Mouse (Mus musculus) MEL (cell line): ENCODE measurements at regions not wholly inside any gene's neighbourhood (a gene's known extent, or its start where the extent isn't known, plus 50 kb on each side); places are given as distances from the start of the nearest gene placed in this dataset.

ENCODE experiments used
- DNase-seq: peaks from one replicate; pipeline ENCODE4 v3.0.0; 2011; ENCODE audit warnings: low read depth, low spot score
- H3K27ac ChIP-seq: 2 replicates; pipeline ENCODE4 v1.5.1; 2012; ENCODE audit warnings: low read depth, mild to moderate bottlenecking, control low read depth, low read length, moderate library complexity; ENCODE audit not compliant: control insufficient read depth
- H3K27me3 ChIP-seq, 2 experiments: fragments of 150-350 bp in 1 of 2; sonication (generic) in 1 of 2; 2 replicates each; pipeline ENCODE4 v1.6.1; 2012; ENCODE audit warnings: low read length in 2 of 2, mild to moderate bottlenecking in 2 of 2, improper control_type of control experiment in 1 of 2, moderate library complexity in 1 of 2; ENCODE audit not compliant: insufficient read depth in 2 of 2, control insufficient read depth in 1 of 2
- H3K36me3 ChIP-seq, 2 experiments: 2 replicates each; pipeline ENCODE4 v1.6.1; 2012 to 2014; ENCODE audit warnings: low read length in 2 of 2, improper control_type of control experiment in 1 of 2, inconsistent platforms in 1 of 2, mild to moderate bottlenecking in 1 of 2; ENCODE audit not compliant: insufficient read depth in 2 of 2, control insufficient read depth in 1 of 2
- H3K4me1 ChIP-seq, 2 experiments: fragments of 150-350 bp in 1 of 2; sonication (generic) in 1 of 2; 2 replicates each; pipeline ENCODE4 v1.6.1; 2012; ENCODE audit warnings: low read length in 2 of 2, improper control_type of control experiment in 1 of 2, mild to moderate bottlenecking in 1 of 2; ENCODE audit not compliant: insufficient read depth in 2 of 2, control insufficient read depth in 1 of 2
- H3K4me3 ChIP-seq, 2 experiments: fragments of 150-350 bp in 1 of 2; sonication (generic) in 1 of 2; 2 replicates each; pipeline ENCODE4 v1.5.1; 2012; ENCODE audit warnings: low read depth in 2 of 2, low read length in 2 of 2, mild to moderate bottlenecking in 2 of 2, moderate library complexity in 2 of 2, control low read depth in 1 of 2, improper control_type of control experiment in 1 of 2; ENCODE audit not compliant: control insufficient read depth in 1 of 2, insufficient read depth in 1 of 2
- H3K79me2 ChIP-seq: 2 replicates; pipeline ENCODE4 v1.6.1; 2012; ENCODE audit warnings: mild to moderate bottlenecking, low read length, moderate library complexity; ENCODE audit not compliant: control insufficient read depth, poor library complexity, insufficient read depth
- H3K9ac ChIP-seq: 2 replicates; pipeline ENCODE4 v1.6.1; 2012; ENCODE audit warnings: low read depth, mild to moderate bottlenecking, control low read depth, low read length, moderate library complexity; ENCODE audit not compliant: control insufficient read depth, poor library complexity, severe bottlenecking
- H3K9me3 ChIP-seq: fragments of 150-350 bp; sonication (generic); replicated peaks from 2 replicates; pipeline ENCODE4 v1.6.1; 2012; ENCODE audit warnings: mild to moderate bottlenecking, low read length, improper control_type of control experiment, moderate library complexity; ENCODE audit not compliant: insufficient read depth
- BHLHE40 ChIP-seq: IDR thresholded peaks from 2 replicates; pipeline ENCODE4 v1.6.1; 2012; ENCODE audit warnings: low read depth, mild to moderate bottlenecking, inconsistent platforms, low read length, improper control_type of control experiment, borderline replicate concordance
- CTCF ChIP-seq, 3 experiments: IDR thresholded peaks in 2 of 3; conservative IDR thresholded peaks in 1 of 3; 2 replicates each; pipeline ENCODE4 v1.5.1; 2011 to 2012; ENCODE audit warnings: low read length in 3 of 3, low read depth in 2 of 3, mild to moderate bottlenecking in 2 of 3, improper control_type of control experiment in 1 of 3, inconsistent platforms in 1 of 3, mixed read lengths in 1 of 3, moderate library complexity in 1 of 3; ENCODE audit not compliant: control insufficient read depth in 1 of 3, insufficient read depth in 1 of 3, poor library complexity in 1 of 3, severe bottlenecking in 1 of 3
- E2F4 ChIP-seq: IDR thresholded peaks from 2 replicates; pipeline ENCODE4 v1.6.1; 2011; ENCODE audit warnings: low read depth, low read length, improper control_type of control experiment, borderline replicate concordance
- ELF1 ChIP-seq: IDR thresholded peaks from 2 replicates; pipeline ENCODE4 v1.6.1; 2014; ENCODE audit warnings: low read depth, mild to moderate bottlenecking, inconsistent platforms, low read length, improper control_type of control experiment, moderate library complexity
- ETS1 ChIP-seq: IDR thresholded peaks from 2 replicates; pipeline ENCODE4 v1.6.1; 2012; ENCODE audit warnings: low read depth, mild to moderate bottlenecking, inconsistent platforms, low read length, improper control_type of control experiment, moderate library complexity
- GABPA ChIP-seq: IDR thresholded peaks from 2 replicates; pipeline ENCODE4 v1.6.1; 2012; ENCODE audit warnings: low read depth, mild to moderate bottlenecking, inconsistent platforms, low read length, improper control_type of control experiment, moderate library complexity
- GATA1 ChIP-seq: IDR thresholded peaks from 2 replicates; pipeline ENCODE4 v1.6.1; 2011; ENCODE audit warnings: low read depth, low read length, improper control_type of control experiment
- KAT2A ChIP-seq: conservative IDR thresholded peaks from 2 replicates; pipeline ENCODE4 v1.6.1; 2012; ENCODE audit warnings: low read depth, low read length, improper control_type of control experiment, inconsistent platforms
- MAX ChIP-seq: IDR thresholded peaks from 2 replicates; pipeline ENCODE4 v1.6.1; 2011; ENCODE audit warnings: low read length, improper control_type of control experiment
- MAZ ChIP-seq: IDR thresholded peaks from 2 replicates; pipeline ENCODE4 v1.6.1; 2012; ENCODE audit warnings: low read depth, mild to moderate bottlenecking, inconsistent platforms, low read length, improper control_type of control experiment
- MEF2A ChIP-seq: IDR thresholded peaks from 2 replicates; pipeline ENCODE4 v1.6.1; 2014; ENCODE audit warnings: low read depth, mild to moderate bottlenecking, inconsistent platforms, low read length, improper control_type of control experiment; ENCODE audit not compliant: poor library complexity, insufficient replicate concordance, severe bottlenecking; ENCODE audit errors: extremely low read depth
- MYC ChIP-seq: IDR thresholded peaks from 2 replicates; pipeline ENCODE4 v1.6.1; 2011; ENCODE audit warnings: low read depth, mild to moderate bottlenecking, low read length, improper control_type of control experiment, moderate library complexity
- NELFE ChIP-seq: IDR thresholded peaks from 2 replicates; pipeline ENCODE4 v1.6.1; 2011; ENCODE audit warnings: low read depth, low read length, improper control_type of control experiment
- POLR2A ChIP-seq, 2 experiments: IDR thresholded peaks; 2 replicates each; pipeline ENCODE4 v1.6.1; 2011 to 2012; ENCODE audit warnings: low read length in 2 of 2, mild to moderate bottlenecking in 2 of 2, control low read depth in 1 of 2, improper control_type of control experiment in 1 of 2, low read depth in 1 of 2, moderate library complexity in 1 of 2; ENCODE audit not compliant: control insufficient read depth in 1 of 2, insufficient read depth in 1 of 2, poor library complexity in 1 of 2
- POLR2AphosphoS2 ChIP-seq: IDR thresholded peaks from 2 replicates; pipeline ENCODE4 v1.6.1; 2011; ENCODE audit warnings: low read length, improper control_type of control experiment
- RAD21 ChIP-seq: IDR thresholded peaks from 2 replicates; pipeline ENCODE4 v1.6.1; 2011; ENCODE audit warnings: mild to moderate bottlenecking, low read depth, low read length, improper control_type of control experiment
- SIN3A ChIP-seq: IDR thresholded peaks from 2 replicates; pipeline ENCODE4 v1.6.1; 2012; ENCODE audit warnings: low read length, improper control_type of control experiment, inconsistent platforms
- SMC3 ChIP-seq: IDR thresholded peaks from 2 replicates; pipeline ENCODE4 v1.6.1; 2011; ENCODE audit warnings: low read depth, low read length, improper control_type of control experiment
- UBTF ChIP-seq: IDR thresholded peaks from 2 replicates; pipeline ENCODE4 v1.6.1; 2012; ENCODE audit warnings: low read depth, mild to moderate bottlenecking, inconsistent platforms, low read length, improper control_type of control experiment, moderate library complexity, borderline replicate concordance; ENCODE audit not compliant: insufficient read depth
- USF2 ChIP-seq, 2 experiments: IDR thresholded peaks; 2 replicates each; pipeline ENCODE4 v1.6.1; 2011 to 2012; ENCODE audit warnings: improper control_type of control experiment in 2 of 2, low read length in 2 of 2, borderline replicate concordance in 1 of 2, inconsistent platforms in 1 of 2, low read depth in 1 of 2, mild to moderate bottlenecking in 1 of 2; ENCODE audit not compliant: insufficient read depth in 1 of 2
- ZKSCAN1 ChIP-seq: IDR thresholded peaks from 2 replicates; pipeline ENCODE4 v1.6.1; 2012; ENCODE audit warnings: low read depth, mild to moderate bottlenecking, inconsistent platforms, low read length, improper control_type of control experiment, moderate library complexity
- ZNF384 ChIP-seq: IDR thresholded peaks from 2 replicates; pipeline ENCODE4 v1.6.1; 2012; ENCODE audit warnings: low read depth, mild to moderate bottlenecking, inconsistent platforms, low read length, improper control_type of control experiment

DNA sequence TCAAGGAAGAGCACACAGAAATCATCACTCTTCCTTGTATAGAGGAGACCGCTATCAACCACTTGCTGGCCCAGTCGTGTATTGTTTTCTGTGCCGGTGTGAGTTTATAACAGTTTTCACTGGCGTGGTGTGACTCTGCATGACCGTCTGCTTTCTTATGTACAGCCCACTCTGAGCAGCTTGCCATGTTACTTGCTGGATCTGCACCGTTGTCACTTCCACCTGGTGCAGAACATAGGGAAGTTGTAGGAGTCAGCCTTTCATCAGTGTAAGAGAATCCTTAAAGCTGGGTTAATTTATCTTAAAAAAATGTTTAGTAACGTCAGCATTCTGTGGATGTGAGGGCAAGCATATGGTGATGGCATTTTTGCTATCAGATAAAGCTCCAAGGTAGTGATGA lies 77.7 kb upstream of the Rai14 start:
- Histone ChIP-seq H3K27ac (no peak overlapping the region), H3K36me3 (no peaks in the 10 kb centered on the region)
- no peak for DNase-seq
- TF ChIP-seq NELFE = no peak
- no peak for TF ChIP-seq ETS1
- no peak for TF ChIP-seq GABPA
- no peak for TF ChIP-seq MEF2A
- TF ChIP-seq SMC3 = no peak
- TF ChIP-seq POLR2A (IDR thresholded peaks at IDR 0.05; ENCODE audit: control insufficient read depth in 1 of 2, insufficient read depth in 1 of 2, low read depth in 1 of 2, low read length in 2 of 2, poor library complexity in 1 of 2) = no peak
- TF ChIP-seq UBTF = no peak
- TF ChIP-seq, all 39 proteins: peak for 0
- H3K27me3 ChIP-seq = no peaks in the 10 kb centered on the region
- no peaks in the 10 kb centered on the region for H3K4me1 ChIP-seq
- H3K79me2 ChIP-seq = no peaks in the 10 kb centered on the region
- no peak overlapping the region for H3K9ac ChIP-seq
- no peaks in the 10 kb centered on the region for H3K9me3 ChIP-seq
- H3K4me3 ChIP-seq = no peak overlapping the region

DNA sequence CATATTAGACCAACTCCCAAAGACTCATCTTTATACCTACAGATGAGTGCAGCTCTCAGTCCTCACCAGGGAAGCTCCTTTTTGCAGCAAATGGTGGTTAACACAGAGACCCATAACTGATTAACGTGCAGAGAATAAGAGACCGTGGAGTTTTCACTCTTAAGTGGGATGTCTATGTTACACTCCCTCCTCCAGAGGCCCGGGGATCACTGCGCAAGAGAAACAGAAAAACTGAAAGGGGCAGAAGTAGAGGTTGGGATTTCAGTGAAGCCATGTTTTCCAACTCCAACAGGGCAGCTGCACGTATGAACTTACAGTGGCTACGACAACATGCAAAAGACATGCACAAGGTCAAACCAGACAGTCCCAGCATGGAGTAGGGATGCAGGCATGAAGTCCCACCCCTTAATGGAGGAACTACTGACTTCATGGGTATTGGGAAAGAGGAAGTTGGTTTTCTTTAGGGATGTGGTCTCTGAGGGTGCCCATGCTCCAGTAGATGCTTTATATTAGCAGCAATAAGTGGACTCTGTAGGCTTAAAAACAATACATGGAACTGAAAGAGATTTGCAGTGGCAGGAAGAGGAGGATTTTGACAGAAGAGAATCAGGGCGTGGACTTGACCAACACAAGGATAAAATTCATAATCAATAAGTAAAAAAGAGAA lies 80.8 kb upstream of the Rai14 start:
- no peak overlapping the region for H3K9ac ChIP-seq
- no peaks in the 10 kb centered on the region for H3K27me3 ChIP-seq
- no peaks in the 10 kb centered on the region for H3K79me2 ChIP-seq
- H3K36me3 ChIP-seq = no peaks in the 10 kb centered on the region
- H3K4me1 ChIP-seq = no peaks in the 10 kb centered on the region
- no peaks in the 10 kb centered on the region for H3K9me3 ChIP-seq
- no peak overlapping the region for H3K27ac ChIP-seq
- no peak for DNase-seq
- TF ChIP-seq SIN3A (no peak), MYC (no peak), ZKSCAN1 (no peak), NELFE (no peak), BHLHE40 (no peak), GATA1 (no peak), MEF2A (no peak), MAZ (no peak), USF2 (IDR thresholded peaks at IDR 0.05; ENCODE audit: borderline replicate concordance in 1 of 2, insufficient read depth in 1 of 2, low read depth in 1 of 2, low read length in 2 of 2) (no peak), POLR2AphosphoS2 (no peak), RAD21 (no peak), ZNF384 (no peak), ELF1 (no peak), MAX (no peak), KAT2A (no peak), ETS1 (no peak), CTCF (IDR thresholded peaks at IDR 0.05 in 2 of 3, conservative IDR thresholded peaks at IDR 0.05 in 1 of 3; ENCODE audit: control insufficient read depth in 1 of 3, insufficient read depth in 1 of 3, low read depth in 2 of 3, low read length in 3 of 3, poor library complexity in 1 of 3, severe bottlenecking in 1 of 3) (no peak), UBTF (no peak), E2F4 (no peak)
- H3K4me3 ChIP-seq = no peak overlapping the region
